Mouse (Mus musculus) embryonic facial prominence, embryonic 11.5 days (tissue): ENCODE data around the gene Pdcd6. TPM values are rescaled to one million over a fixed set of nuclear protein-coding genes. Genes with fewer than 3 reads are reported as not detected.

ENCODE experiments used
- ATAC-seq: fragments of 200-750 bp; cut with Nextera tagmentation; replicated peaks from 2 replicates; pipeline ENCODE4 v1.8.0; 2017; ENCODE audit warnings: low read depth; ENCODE audit not compliant: insufficient number of reproducible peaks, low FRiP score, low TSS enrichment
- DNase-seq: peaks from one replicate; pipeline ENCODE4 v3.0.0-alpha.2; 2015; ENCODE audit warnings: low spot score
- H3K27ac ChIP-seq: fragments of 300-500 bp; sonication (generic); replicated peaks from 2 replicates; pipeline ENCODE4 v1.5.1; 2014; ENCODE audit warnings: mild to moderate bottlenecking, low read depth, low read length, control low read depth
- H3K27me3 ChIP-seq: fragments of 300-500 bp; sonication (generic); 2 replicates; pipeline ENCODE4 v1.6.1; 2014; ENCODE audit warnings: mild to moderate bottlenecking, low read length, moderate library complexity, mixed read lengths; ENCODE audit not compliant: control insufficient read depth, insufficient read depth
- H3K36me3 ChIP-seq: fragments of 300-500 bp; sonication (generic); replicated peaks from 2 replicates; pipeline ENCODE4 v1.6.1; 2014; ENCODE audit warnings: low read depth, mild to moderate bottlenecking, low read length, moderate library complexity, mixed read lengths; ENCODE audit not compliant: control insufficient read depth, insufficient read depth
- H3K4me1 ChIP-seq: fragments of 300-500 bp; sonication (generic); 2 replicates; pipeline ENCODE4 v1.6.1; 2014; ENCODE audit warnings: low read length, mixed read lengths; ENCODE audit not compliant: control insufficient read depth, insufficient read depth
- H3K4me2 ChIP-seq: fragments of 300-500 bp; sonication (generic); 2 replicates; pipeline ENCODE4 v1.6.1; 2014; ENCODE audit warnings: low read depth, mild to moderate bottlenecking, control low read depth, low read length, moderate library complexity
- H3K4me3 ChIP-seq: fragments of 300-500 bp; sonication (generic); 2 replicates; pipeline ENCODE4 v1.5.1; 2014; ENCODE audit warnings: low read depth, low read length, control low read depth
- H3K9ac ChIP-seq: fragments of 300-500 bp; sonication (generic); replicated peaks from 2 replicates; pipeline ENCODE4 v1.6.1; 2014; ENCODE audit warnings: mild to moderate bottlenecking, control low read depth, low read length
- H3K9me3 ChIP-seq: fragments of 300-500 bp; sonication (generic); replicated peaks from 2 replicates; pipeline ENCODE4 v1.6.1; 2016; ENCODE audit warnings: mild to moderate bottlenecking, low read length, inconsistent platforms, mixed read lengths; ENCODE audit not compliant: control insufficient read depth
- WGBS: fragments of 180-500 bp; shearing (Covaris S2); extraction: QIAGEN DNeasy Blood & Tissue Kit; methylation state at CpG from one replicate; pipeline ENCODE4 v1.1.7; 2014; 5-methylcytosine and 5-hydroxymethylcytosine counted together
- polyA plus RNA-seq: library from polyadenylated mRNA; unstranded; fragments of >200 nt; fragmentation: Nextera tagmentation; extraction: Ambion mirVana; gene quantifications from 2 replicates; pipeline ENCODE4 v1.2.1, GENCODE M21; 2014

The Pdcd6 gene
- polyA plus RNA-seq, 1 experiment from 2014 or later = 139 TPM

DNA sequence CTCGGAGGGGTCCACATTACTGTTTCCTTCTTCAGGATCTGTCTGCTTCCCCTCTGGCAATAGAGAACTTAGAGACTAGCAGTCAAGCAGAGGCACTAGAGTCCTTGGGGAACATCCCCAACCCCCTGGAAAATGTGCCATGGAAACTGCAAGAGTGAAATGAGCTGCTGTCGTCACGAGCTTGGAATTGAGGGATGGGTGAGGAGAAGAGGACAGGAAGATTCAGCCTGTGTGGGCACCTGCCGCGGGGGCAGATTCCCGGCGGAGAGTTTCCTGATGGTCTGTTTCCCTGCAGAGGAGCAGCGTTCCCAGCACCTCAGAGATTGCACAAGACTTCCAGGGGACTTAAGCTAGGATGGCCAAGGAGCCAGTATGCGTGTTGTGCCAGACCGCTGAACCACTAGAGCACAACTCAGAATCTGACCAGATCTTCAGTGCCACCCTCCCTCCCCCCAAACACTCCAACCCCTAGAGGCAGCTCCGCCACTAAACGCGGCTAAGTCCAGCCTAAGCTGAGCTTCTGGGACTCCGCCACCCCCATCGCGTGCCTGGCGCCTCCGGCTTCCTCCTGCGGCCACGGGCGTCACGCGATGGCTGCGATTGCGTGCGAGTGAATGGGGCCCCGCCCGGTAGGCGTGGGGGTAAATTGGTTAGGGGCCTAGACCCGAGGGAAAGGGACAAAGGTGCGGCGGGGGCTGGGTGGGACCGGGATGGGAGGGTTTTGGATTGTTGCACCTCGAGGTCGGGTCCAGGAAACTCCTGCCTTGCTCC lies 57.7 kb downstream of the Pdcd6 start:
- DNase-seq = peak; percentile 58
- Histone ChIP-seq H3K4me3 (peak overlapping the region; percentile 40), H3K4me2 (peak overlapping the region; percentile 90), H3K27me3 (no peaks in the 10 kb centered on the region), H3K4me1 (no peaks in the 10 kb centered on the region), H3K36me3 (no peaks in the 10 kb centered on the region), H3K9ac (peak overlapping the region; percentile 74), H3K9me3 (no peaks in the 10 kb centered on the region), H3K27ac (no peak overlapping the region)
- ATAC-seq = peak; percentile 83
- 3% methylated on average over 35 of the region's 35 CpGs for WGBS

Other genes with a start within 250 kb of the Pdcd6 start
- not detected in 2 replicates for gene Slc9a3, start 196.1 kb downstream of the Pdcd6 start, polyA plus RNA-seq
- gene Exoc3, start 108.8 kb downstream of the Pdcd6 start, polyA plus RNA-seq = 67.4 and 80.6 TPM in 2 replicates
- 0.95 and 1.5 TPM in 2 replicates for gene Ahrr, start 25.2 kb downstream of the Pdcd6 start, polyA plus RNA-seq
- gene Sdha, start 32.7 kb upstream of the Pdcd6 start, polyA plus RNA-seq = 228 and 235 TPM in 2 replicates
- 69.0 and 73.7 TPM in 2 replicates for gene Ccdc127, start 32.7 kb upstream of the Pdcd6 start, polyA plus RNA-seq
- gene Lrrc14b, start 46.4 kb upstream of the Pdcd6 start, polyA plus RNA-seq = not detected in 2 replicates
- gene Zfp72, start 73.3 kb upstream of the Pdcd6 start, polyA plus RNA-seq = 8.4 and 8.8 TPM in 2 replicates
- gene Ftl1-ps1, start 82.1 kb upstream of the Pdcd6 start, polyA plus RNA-seq = 68.4 and 74.2 TPM in 2 replicates
- gene Zfp825, start 176.4 kb upstream of the Pdcd6 start, polyA plus RNA-seq = 23.3 and 25.6 TPM in 2 replicates